Mouse (Mus musculus): ENCODE results near the gene Dnajc8. TPM values are rescaled to one million over a fixed set of nuclear protein-coding genes. Genes with fewer than 3 reads are reported as not detected.

Dnajc8 gene
- polyA plus RNA-seq, 1 experiment from 2014 or later, result 202 TPM

DNA sequence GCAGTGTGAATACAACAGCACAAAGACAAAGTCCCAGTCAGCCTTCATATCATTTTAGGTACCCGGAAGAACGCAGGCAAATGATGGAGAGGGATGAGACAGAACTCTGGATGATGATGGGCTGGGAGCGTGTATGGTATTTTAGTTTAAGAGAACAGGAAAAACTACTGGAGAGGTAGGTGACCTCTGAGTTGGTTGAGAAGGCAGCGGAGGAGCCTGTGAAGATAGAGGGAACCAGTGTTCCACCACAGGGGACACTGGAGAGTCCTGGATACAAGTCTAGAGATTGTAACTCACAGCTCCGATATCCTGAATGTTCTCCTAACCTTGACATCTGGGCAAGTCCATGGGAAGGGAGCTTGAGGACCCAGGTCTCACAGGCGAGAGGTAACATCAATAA lies 29.1 kb upstream of the Dnajc8 start:
- Histone ChIP-seq H3K9me3 (no peaks in the 10 kb centered on the region), H3K27ac (no peak overlapping the region), H3K27me3 (ENCODE audit: insufficient read depth, poor library complexity, severe bottlenecking) (peaks cover 3% of the 10 kb centered on the region; the same call in 1 of the 2 replicates), H3K4me1 (replicated peaks) (peaks cover 47% of the 10 kb centered on the region), H3K4me3 (no peak overlapping the region), H3K36me3 (no peaks in the 10 kb centered on the region)
- DNase-seq (ENCODE audit: low spot score), result no peak
- WGBS, result 74% methylated on average over 6 of the region's 6 CpGs

DNA sequence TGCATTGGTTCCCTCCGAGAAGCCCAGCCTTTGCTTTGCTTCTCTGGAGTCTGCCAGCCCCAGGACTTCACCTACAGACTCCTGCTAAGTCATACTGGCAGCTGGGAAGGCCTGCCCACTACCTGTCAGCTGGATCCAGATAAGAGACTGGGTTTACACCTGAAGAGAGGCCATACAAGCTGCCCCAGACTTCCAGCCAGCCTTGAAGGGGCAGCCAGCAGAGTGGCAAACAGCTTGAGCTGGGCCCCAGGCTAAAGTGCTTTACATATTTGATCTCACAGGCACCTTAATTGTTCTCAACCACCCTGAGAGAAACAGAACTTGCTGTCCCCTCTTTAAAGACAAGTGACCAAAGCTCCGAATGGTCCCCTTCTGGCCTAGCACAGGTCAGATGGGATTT lies 28.1 kb upstream of the Dnajc8 start:
- 36% methylated on average over 2 of the region's 2 CpGs for WGBS
- H3K27me3 ChIP-seq (ENCODE audit: insufficient read depth, poor library complexity, severe bottlenecking), result peaks cover 5% of the 10 kb centered on the region; the same call in 1 of the 2 replicates
- H3K27ac ChIP-seq, result no peak overlapping the region

DNA sequence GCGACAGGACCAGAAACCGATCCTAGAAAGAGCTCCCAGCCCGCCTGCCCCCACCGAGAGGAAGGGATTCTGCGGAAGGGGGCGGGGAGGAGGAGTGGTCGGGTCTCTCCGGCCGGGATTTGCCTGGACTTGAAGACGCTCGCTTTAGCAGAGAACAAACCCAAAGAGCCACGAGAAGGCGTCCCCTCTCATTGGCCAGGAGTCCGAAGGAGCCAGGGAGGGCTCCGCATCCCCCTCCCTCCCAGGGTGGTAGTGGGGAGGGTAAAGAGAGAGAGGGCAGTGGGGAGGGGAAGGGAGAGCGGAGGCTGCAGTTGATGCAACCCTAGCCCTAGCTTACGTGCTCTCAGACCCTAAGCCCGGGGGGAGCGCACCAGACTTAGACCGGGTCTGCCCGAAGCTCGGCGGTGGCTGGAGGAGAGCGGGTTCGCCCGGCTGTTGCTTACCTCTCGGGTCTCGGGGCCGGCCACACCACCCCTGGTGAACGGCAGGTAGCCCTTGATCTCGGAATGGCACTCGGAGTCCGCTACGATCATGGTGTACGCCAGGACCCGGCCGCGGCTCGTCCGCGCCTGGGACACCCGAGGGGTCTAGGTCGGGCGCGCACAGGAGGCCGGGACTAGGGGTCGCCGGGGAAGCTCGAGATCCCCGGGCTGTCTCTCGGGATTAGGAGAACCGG lies 25.6 kb upstream of the Dnajc8 start:
- H3K9me3 ChIP-seq, result no peaks in the 10 kb centered on the region
- H3K36me3 ChIP-seq, result no peaks in the 10 kb centered on the region
- under 1% methylated on average over 52 of the region's 52 CpGs for WGBS
- H3K4me3 ChIP-seq, result peak overlapping the region; percentile 86
- H3K27me3 ChIP-seq (ENCODE audit: insufficient read depth, poor library complexity, severe bottlenecking), result peaks cover 11% of the 10 kb centered on the region
- DNase-seq (ENCODE audit: low spot score), result peak; percentile 89
- H3K27ac ChIP-seq, result peak overlapping the region; percentile 89
- H3K4me1 ChIP-seq (replicated peaks), result peaks cover 56% of the 10 kb centered on the region

More for the DNA sequence above, 28.1 kb upstream of the Dnajc8 start:
- H3K36me3 ChIP-seq, result no peaks in the 10 kb centered on the region
- no peaks in the 10 kb centered on the region for H3K9me3 ChIP-seq
- no peak overlapping the region for H3K4me3 ChIP-seq
- no peak for DNase-seq (ENCODE audit: low spot score)
- H3K4me1 ChIP-seq (replicated peaks), result peaks cover 47% of the 10 kb centered on the region

DNA sequence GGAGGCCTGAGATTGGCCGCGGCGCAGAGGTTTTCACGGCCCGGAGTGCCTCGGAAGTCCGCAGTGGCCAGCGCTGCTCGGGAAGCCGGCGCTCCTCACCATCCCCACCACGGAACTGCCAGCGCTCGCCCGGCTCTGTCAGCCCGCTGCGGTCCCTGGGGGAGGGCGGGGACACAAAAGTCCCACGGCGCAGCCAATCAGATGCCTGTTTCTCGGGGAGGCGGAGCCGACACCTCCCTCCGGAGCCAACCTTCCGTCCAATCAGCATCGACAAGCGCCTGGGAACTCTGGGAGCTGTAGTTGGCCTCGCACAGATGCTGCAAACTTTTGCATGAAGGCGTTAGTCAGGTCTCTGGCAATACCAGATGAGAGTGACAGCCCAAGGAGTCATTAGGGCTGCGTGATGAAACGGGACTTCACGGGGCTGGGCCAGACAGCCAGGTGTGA lies 25.0 kb upstream of the Dnajc8 start, which contains the start of gene Sesn2:
Sesn2 (minus strand) TSS at position 150 of the 447 bp plus-strand sequence.
- Histone ChIP-seq H3K36me3 (no peaks in the 10 kb centered on the region), H3K9me3 (no peaks in the 10 kb centered on the region), H3K4me1 (replicated peaks) (peaks cover 54% of the 10 kb centered on the region), H3K27ac (peak within 1 kb of the TSS; percentile 89), H3K4me3 (peak within 1 kb of the TSS; percentile 86), H3K27me3 (ENCODE audit: insufficient read depth, poor library complexity, severe bottlenecking) (peaks cover 11% of the 10 kb centered on the region)
- WGBS, result under 1% methylated on average over 32 of the region's 32 CpGs
- peak; percentile 96 for DNase-seq (ENCODE audit: low spot score)

DNA sequence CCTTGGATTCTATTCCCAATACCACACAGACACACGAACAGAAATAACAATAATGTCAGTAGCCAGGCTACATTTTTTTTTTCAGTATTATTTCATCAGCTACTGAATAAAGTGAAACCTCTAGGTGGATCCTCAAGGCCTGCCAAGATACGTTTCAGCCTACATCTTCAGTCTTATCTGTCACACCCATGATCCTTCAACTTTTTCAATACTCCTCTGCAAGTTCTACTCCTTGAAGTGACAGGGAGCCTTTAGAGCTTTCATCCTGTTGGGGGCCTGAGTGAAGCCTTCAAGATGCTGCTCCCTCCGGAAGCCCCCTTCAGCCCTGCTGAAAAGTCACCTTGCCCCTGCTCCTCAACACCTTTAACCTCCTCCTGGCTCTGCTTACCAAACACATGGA lies 23.3 kb upstream of the Dnajc8 start:
- DNase-seq (ENCODE audit: low spot score), result no peak
- Histone ChIP-seq H3K27ac (no peak overlapping the region), H3K4me3 (no peak overlapping the region), H3K36me3 (no peaks in the 10 kb centered on the region), H3K4me1 (replicated peaks) (peaks cover 50% of the 10 kb centered on the region), H3K9me3 (no peaks in the 10 kb centered on the region), H3K27me3 (ENCODE audit: insufficient read depth, poor library complexity, severe bottlenecking) (peaks cover 11% of the 10 kb centered on the region)
- WGBS, result 79% methylated on average over 3 of the region's 3 CpGs

DNA sequence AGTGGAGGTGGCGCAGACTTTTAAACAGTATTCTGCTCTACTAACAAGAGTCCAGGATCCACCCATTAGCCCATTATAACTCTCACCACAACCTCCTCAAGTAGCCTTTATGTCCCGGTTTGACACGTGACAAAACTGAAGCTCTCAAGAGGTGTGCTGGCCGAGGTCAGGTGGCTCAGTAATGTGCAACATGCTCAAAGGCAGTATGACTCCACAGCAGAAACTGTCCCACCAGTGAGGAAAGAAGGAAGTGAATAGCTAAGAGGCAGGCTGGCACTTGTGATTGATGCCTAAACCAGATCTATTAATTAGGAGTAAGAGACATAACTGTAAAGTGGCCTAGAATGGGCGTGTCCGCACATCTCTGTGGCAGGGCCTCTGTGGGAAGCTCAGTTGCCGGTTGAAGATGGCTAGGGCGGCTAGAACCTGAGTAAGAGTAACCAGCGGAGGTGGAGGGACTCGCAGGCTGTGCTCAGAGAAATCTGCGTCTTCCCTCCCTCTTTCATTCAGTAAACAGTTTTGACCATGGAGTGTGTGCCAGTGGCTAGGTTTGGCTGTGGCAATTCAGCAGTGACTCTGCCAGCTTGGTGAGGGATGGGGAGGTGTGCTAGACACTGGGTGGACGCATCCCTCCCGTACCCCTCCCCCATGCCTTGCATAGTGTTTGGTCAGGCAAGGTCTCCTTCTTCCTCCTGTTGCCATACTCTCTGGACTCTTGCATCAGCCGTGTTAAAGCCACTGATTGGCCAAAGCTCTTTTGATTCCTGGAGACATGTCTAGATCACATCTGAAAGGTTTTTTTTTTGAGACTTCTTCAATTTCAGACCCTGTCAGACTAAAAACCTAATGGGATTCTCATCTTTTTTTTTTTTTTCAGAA lies 21.7 kb upstream of the Dnajc8 start:
- peaks cover 40% of the 10 kb centered on the region for H3K4me1 ChIP-seq (replicated peaks)
- peak overlapping the region; percentile 11 for H3K4me3 ChIP-seq
- H3K27ac ChIP-seq, result no peak overlapping the region
- H3K36me3 ChIP-seq, result no peaks in the 10 kb centered on the region
- no peak for DNase-seq (ENCODE audit: low spot score)
- peaks cover 11% of the 10 kb centered on the region for H3K27me3 ChIP-seq (ENCODE audit: insufficient read depth, poor library complexity, severe bottlenecking)
- 28% methylated on average over 14 of the region's 14 CpGs for WGBS
- H3K9me3 ChIP-seq, result no peaks in the 10 kb centered on the region

DNA sequence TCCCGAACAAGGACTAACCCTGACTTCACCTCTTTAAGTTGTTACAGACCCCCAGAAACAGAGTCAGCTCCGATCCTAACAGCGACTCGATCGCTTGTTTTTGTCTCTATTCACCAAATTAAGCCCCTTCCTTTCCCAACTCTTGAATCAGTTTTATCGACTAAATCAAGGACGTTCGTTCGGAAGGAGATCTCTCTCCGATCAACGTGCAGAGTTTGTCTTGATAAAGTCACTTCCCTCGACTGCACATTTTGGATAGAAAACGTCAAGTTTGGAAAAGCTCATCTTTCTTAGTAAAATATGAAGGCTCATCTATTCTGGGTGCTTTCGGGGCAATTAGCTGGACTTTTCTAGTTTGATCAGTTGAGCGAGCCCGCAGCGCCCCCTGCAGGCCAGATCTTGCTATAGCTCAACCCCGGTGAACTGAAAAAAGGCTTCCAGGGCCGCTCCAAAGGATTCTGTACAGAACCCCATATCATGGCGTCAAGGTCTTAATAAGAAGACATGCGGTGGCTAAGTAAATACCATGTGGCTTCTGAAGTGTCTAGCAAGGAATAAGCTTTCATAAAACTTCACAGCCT lies 20.7 kb upstream of the Dnajc8 start:
- Histone ChIP-seq H3K9me3 (no peaks in the 10 kb centered on the region), H3K4me1 (replicated peaks) (peaks cover 29% of the 10 kb centered on the region), H3K27me3 (ENCODE audit: insufficient read depth, poor library complexity, severe bottlenecking) (peaks cover 11% of the 10 kb centered on the region), H3K27ac (peak overlapping the region; percentile 74; the same call in 1 of the 2 replicates), H3K36me3 (no peaks in the 10 kb centered on the region), H3K4me3 (peak overlapping the region; percentile 58)
- peak; percentile 89 for DNase-seq (ENCODE audit: low spot score)
- WGBS, result 3% methylated on average over 21 of the region's 21 CpGs

DNA sequence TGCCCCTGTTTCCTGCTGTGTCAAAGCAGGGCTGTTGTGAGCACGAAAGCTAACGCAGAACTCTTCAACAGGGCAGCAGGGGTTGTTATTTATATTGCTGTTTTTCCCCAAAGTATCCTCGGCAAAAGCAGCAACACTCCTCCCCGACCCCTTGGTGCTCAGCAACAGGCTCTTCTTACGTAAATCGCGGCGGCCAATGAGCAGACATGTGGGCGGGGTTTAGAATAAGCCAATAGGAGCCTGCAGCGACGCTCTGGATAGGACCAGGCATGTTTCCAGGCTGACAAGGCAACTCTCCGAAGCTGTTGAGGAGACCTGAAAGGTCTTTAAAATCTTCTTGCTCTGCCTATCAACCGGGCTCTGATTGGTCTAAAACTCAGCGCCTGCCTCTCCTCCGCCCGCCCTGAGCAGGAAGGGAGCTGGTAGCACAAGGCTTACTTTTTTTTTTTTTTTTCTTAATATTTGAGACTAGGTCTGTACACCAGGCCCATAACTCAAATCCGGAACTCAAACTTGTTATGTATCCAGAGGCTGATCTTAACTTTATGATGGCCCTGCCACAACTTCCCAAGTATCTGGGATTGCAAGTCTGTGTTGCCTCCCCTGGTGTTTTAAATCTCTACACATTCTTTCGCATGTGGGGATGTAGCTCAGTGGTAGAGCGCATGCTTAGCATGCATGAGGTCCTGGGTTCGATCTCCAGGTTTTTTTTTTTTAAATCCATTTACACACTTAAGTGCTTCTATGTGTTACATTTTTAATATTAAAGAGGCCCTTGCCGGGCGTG lies 19.8 kb upstream of the Dnajc8 start:
- Histone ChIP-seq H3K4me3 (peak overlapping the region; percentile 58), H3K36me3 (no peaks in the 10 kb centered on the region), H3K27ac (peak overlapping the region; percentile 74), H3K4me1 (replicated peaks) (peaks cover 24% of the 10 kb centered on the region), H3K27me3 (ENCODE audit: insufficient read depth, poor library complexity, severe bottlenecking) (peaks cover 11% of the 10 kb centered on the region), H3K9me3 (no peaks in the 10 kb centered on the region)
- 20% methylated on average over 22 of the region's 22 CpGs for WGBS
- peak; percentile 88 for DNase-seq (ENCODE audit: low spot score)

DNA sequence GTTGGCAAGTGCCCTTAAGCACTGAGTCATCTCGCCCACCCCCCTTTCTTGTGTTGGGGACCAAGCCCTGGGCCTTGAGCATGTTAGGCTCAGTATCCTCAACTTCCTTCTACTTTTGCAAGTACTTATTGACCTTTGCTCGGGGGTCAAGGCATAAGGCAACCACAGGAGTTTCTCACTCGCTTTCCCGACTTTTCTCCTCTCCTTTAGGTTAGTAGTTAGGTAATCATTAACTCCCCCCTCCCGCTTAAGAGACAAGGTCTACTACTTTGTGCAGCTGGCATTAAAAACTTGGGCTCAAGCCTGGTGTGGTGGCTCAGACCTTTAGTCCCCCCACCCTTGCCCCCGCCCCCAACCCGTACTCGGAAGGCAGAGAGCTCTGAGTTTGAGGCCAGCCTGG lies 17.3 kb upstream of the Dnajc8 start:
- 78% methylated on average over 8 of the region's 8 CpGs for WGBS
- Histone ChIP-seq H3K4me3 (no peak overlapping the region), H3K9me3 (no peaks in the 10 kb centered on the region), H3K4me1 (replicated peaks) (peaks cover 22% of the 10 kb centered on the region), H3K36me3 (no peaks in the 10 kb centered on the region), H3K27ac (no peak overlapping the region), H3K27me3 (ENCODE audit: insufficient read depth, poor library complexity, severe bottlenecking) (peaks cover 7% of the 10 kb centered on the region)
- no peak for DNase-seq (ENCODE audit: low spot score)

DNA sequence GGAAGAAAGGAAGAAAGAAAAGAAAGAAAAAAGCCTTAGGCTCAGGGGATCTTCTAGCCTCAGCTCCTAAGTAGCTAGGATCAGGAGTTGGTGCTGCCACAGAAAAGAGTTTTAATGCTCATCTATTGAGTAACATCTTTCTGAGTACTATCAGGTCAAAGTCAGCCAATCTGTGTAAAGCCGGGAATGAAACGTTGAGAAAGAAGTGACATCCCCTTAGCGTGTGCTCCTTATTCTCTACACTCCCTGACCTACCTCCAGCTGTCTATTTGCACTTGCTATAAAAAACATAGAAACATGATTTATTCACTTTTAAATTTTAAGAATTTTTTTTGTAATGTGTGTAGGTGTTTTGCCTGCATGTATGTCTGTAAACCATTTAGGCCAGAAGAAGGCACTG lies 16.2 kb upstream of the Dnajc8 start:
- 91% methylated on average over 3 of the region's 3 CpGs for WGBS
- H3K27me3 ChIP-seq (ENCODE audit: insufficient read depth, poor library complexity, severe bottlenecking), result no peaks in the 10 kb centered on the region
- peaks cover 15% of the 10 kb centered on the region for H3K4me1 ChIP-seq (replicated peaks)
- H3K27ac ChIP-seq, result no peak overlapping the region
- no peak overlapping the region for H3K4me3 ChIP-seq
- no peak for DNase-seq (ENCODE audit: low spot score)
- no peaks in the 10 kb centered on the region for H3K36me3 ChIP-seq
- no peaks in the 10 kb centered on the region for H3K9me3 ChIP-seq

DNA sequence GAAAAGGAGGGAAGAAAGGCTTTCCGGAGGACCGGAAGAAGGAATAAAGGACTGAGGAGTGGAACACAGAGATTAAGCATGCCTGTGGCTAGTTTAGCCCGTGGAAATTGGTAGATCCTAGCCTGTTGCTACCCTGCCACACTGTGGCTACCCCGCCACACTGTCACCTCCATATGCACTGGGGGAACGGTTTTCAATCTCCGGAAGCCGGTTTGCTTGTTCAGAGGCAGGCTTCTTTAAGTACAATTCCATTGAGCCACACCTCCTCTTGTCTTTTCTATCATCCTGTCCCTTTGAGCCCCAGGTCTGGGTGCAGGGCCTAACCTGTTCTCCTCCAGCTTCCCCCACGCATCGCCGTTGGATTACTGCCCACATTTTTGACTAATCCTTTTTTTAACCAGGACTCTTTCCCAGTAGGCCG lies 11.0 kb upstream of the Dnajc8 start:
- Histone ChIP-seq H3K4me3 (no peak overlapping the region), H3K27ac (peak overlapping the region; percentile 29; the same call in 1 of the 2 replicates), H3K36me3 (peaks cover 8% of the 10 kb centered on the region), H3K4me1 (replicated peaks) (peaks cover 8% of the 10 kb centered on the region), H3K27me3 (ENCODE audit: insufficient read depth, poor library complexity, severe bottlenecking) (no peaks in the 10 kb centered on the region), H3K9me3 (no peaks in the 10 kb centered on the region)
- WGBS, result 18% methylated on average over 11 of the region's 11 CpGs
- no peak for DNase-seq (ENCODE audit: low spot score)

DNA sequence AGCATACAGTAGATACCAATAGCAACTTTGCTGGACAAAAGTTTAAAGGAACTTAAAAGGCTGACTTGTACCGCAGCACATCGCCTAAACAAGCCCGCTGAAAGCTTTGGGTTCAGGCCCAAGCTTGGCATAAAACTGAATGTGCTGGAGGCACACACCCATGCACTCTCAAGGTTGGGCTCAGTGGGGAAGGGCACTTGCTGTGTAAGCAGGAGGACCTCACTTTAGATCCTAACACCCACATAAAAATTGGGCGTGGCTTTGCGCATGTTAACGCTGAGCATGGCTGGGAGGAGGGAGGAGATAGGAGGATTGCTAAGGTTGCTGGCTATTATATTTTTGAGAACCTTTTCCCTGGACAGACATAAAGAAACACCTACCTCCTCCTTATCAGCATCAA lies 10.5 kb upstream of the Dnajc8 start:
- Histone ChIP-seq H3K36me3 (peaks cover 12% of the 10 kb centered on the region), H3K4me1 (replicated peaks) (peaks cover 8% of the 10 kb centered on the region), H3K4me3 (no peak overlapping the region), H3K9me3 (no peaks in the 10 kb centered on the region), H3K27me3 (ENCODE audit: insufficient read depth, poor library complexity, severe bottlenecking) (no peaks in the 10 kb centered on the region), H3K27ac (peak overlapping the region; percentile 29; the same call in 1 of the 2 replicates)
- DNase-seq (ENCODE audit: low spot score), result no peak
- 52% methylated on average over 6 of the region's 6 CpGs for WGBS

Measured in hindbrain, embryonic 10.5 days (tissue).